Mouse (Mus musculus): Measurements from ENCODE around the gene Rint1.

DNA sequence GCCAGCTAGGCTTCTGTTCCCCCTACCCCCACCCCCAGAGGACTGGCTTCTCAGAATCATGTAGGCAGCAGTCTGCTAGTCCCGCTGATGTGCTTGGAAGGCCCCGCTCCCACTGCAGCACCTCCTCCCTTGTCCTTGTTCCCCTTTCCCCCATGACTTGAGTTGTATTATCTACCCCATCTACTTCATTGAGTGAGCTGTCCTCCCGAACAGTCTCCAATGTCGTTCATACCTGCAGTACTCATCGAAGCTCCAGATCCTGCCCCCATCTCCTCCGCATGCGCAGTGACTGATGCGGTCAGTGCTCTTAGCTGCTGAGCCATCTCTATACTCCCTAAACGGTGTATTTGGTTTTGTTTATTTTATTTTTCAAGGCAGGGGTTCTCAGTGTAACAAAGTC lies 74.2 kb downstream of the Rint1 start:
- TF ChIP-seq POLR2A (IDR thresholded peaks at IDR 0.05; ENCODE audit: insufficient read depth, low read length) (no peak), EP300 (IDR thresholded peaks at IDR 0.05; ENCODE audit: insufficient read depth, low read depth, low read length) (no peak)
